Mouse (Mus musculus) limb, embryonic 13.5 days (tissue): ENCODE results near the gene Ccdc42. TPM values are rescaled to one million over a fixed set of nuclear protein-coding genes. Genes with fewer than 3 reads are reported as not detected.

Experiments used
- ATAC-seq: fragments of 200-750 bp; cut with Nextera tagmentation; 2 replicates; pipeline ENCODE4 v1.8.0; 2017; ENCODE audit warnings: low read depth, moderate number of reproducible peaks, moderate TSS enrichment; ENCODE audit not compliant: low FRiP score
- H3K27ac ChIP-seq: fragments of 300-500 bp; sonication (generic); 2 replicates; pipeline ENCODE4 v1.5.1; 2015; ENCODE audit warnings: inconsistent platforms, mild to moderate bottlenecking, moderate library complexity
- H3K27me3 ChIP-seq: fragments of 300-500 bp; sonication (generic); 2 replicates; pipeline ENCODE4 v1.6.1; 2015; ENCODE audit warnings: mild to moderate bottlenecking, inconsistent platforms
- H3K36me3 ChIP-seq: fragments of 300-500 bp; sonication (generic); 2 replicates; pipeline ENCODE4 v1.6.1; 2015; ENCODE audit warnings: inconsistent platforms, mild to moderate bottlenecking, moderate library complexity
- H3K4me1 ChIP-seq: fragments of 300-500 bp; sonication (generic); 2 replicates; pipeline ENCODE4 v1.6.1; 2015; ENCODE audit warnings: inconsistent platforms
- H3K4me2 ChIP-seq: fragments of 300-500 bp; sonication (generic); replicated peaks from 2 replicates; pipeline ENCODE4 v1.6.1; 2015; ENCODE audit warnings: inconsistent platforms, mild to moderate bottlenecking, moderate library complexity
- H3K4me3 ChIP-seq: fragments of 300-500 bp; sonication (generic); 2 replicates; pipeline ENCODE4 v1.5.1; 2015; ENCODE audit warnings: moderate library complexity, mild to moderate bottlenecking, inconsistent platforms
- H3K9ac ChIP-seq: fragments of 300-500 bp; sonication (generic); 2 replicates; pipeline ENCODE4 v1.6.1; 2015; ENCODE audit warnings: mild to moderate bottlenecking, inconsistent platforms
- H3K9me3 ChIP-seq: fragments of 300-500 bp; sonication (generic); 2 replicates; pipeline ENCODE4 v1.6.1; 2016; ENCODE audit warnings: inconsistent platforms
- WGBS: fragments of 180-500 bp; shearing (Covaris S2); methylation state at CpG from one replicate; pipeline ENCODE4 v1.1.7; 2015; 5-methylcytosine and 5-hydroxymethylcytosine counted together
- polyA plus RNA-seq: library from polyadenylated mRNA; unstranded; fragments of >200 nt; fragmentation: Nextera tagmentation; extraction: Ambion mirVana; gene quantifications from 2 replicates; pipeline ENCODE4 v1.2.1, GENCODE M21; 2015

The Ccdc42 gene
- polyA plus RNA-seq, 1 experiment from 2014 or later: 1.1 TPM

- no peak overlapping the region for H3K4me2 ChIP-seq
- H3K4me3 ChIP-seq: no peak overlapping the region
- ATAC-seq: no peak
- no peaks in the 10 kb centered on the region for H3K36me3 ChIP-seq
- peaks cover 24% of the 10 kb centered on the region for H3K4me1 ChIP-seq
- no peaks in the 10 kb centered on the region; the same call in 1 of the 2 replicates for H3K27me3 ChIP-seq
- WGBS: 71% methylated on average over 8 of the region's 8 CpGs
- H3K27ac ChIP-seq: no peak overlapping the region
- no peak overlapping the region for H3K9ac ChIP-seq
- H3K9me3 ChIP-seq: no peaks in the 10 kb centered on the region
Measured at GRCm38 (mm10) chr11:68589055-68589809, 2.4 kb downstream of the Ccdc42 start.

- Histone ChIP-seq H3K4me2 (no peak overlapping the region), H3K9me3 (no peaks in the 10 kb centered on the region), H3K36me3 (no peaks in the 10 kb centered on the region), H3K27me3 (no peaks in the 10 kb centered on the region; the same call in 1 of the 2 replicates), H3K4me3 (no peak overlapping the region), H3K4me1 (peaks cover 21% of the 10 kb centered on the region), H3K9ac (no peak overlapping the region), H3K27ac (no peak overlapping the region)
- no peak for ATAC-seq
- WGBS: 31% methylated on average over 5 of the region's 5 CpGs
Measured at GRCm38 (mm10) chr11:68591708-68592107, 4.9 kb downstream of the Ccdc42 start.

- Histone ChIP-seq H3K4me2 (no peak overlapping the region), H3K4me1 (peaks cover 21% of the 10 kb centered on the region), H3K9ac (no peak overlapping the region), H3K27me3 (no peaks in the 10 kb centered on the region; the same call in 1 of the 2 replicates), H3K36me3 (no peaks in the 10 kb centered on the region), H3K4me3 (no peak overlapping the region), H3K9me3 (no peaks in the 10 kb centered on the region), H3K27ac (no peak overlapping the region)
- no peak for ATAC-seq
- WGBS: 54% methylated on average over 3 of the region's 3 CpGs
Measured at GRCm38 (mm10) chr11:68593247-68593646, 6.4 kb downstream of the Ccdc42 start.

GRCm38 (mm10) chr11:68597912-68598311 lies 11.1 kb downstream of the Ccdc42 start:
- Histone ChIP-seq H3K27me3 (no peaks in the 10 kb centered on the region), H3K4me3 (no peak overlapping the region), H3K9ac (no peak overlapping the region), H3K4me2 (no peak overlapping the region), H3K9me3 (no peaks in the 10 kb centered on the region), H3K4me1 (peaks cover 46% of the 10 kb centered on the region), H3K27ac (no peak overlapping the region), H3K36me3 (no peaks in the 10 kb centered on the region)
- ATAC-seq: no peak
- 87% methylated on average over 2 of the region's 2 CpGs for WGBS

GRCm38 (mm10) chr11:68600551-68601021 lies 13.8 kb downstream of the Ccdc42 start:
- Histone ChIP-seq H3K4me3 (no peak overlapping the region), H3K36me3 (no peaks in the 10 kb centered on the region), H3K27me3 (no peaks in the 10 kb centered on the region), H3K9ac (no peak overlapping the region), H3K4me1 (peaks cover 34% of the 10 kb centered on the region), H3K4me2 (no peak overlapping the region), H3K27ac (peak overlapping the region; percentile 82), H3K9me3 (no peaks in the 10 kb centered on the region)
- WGBS: 7% methylated on average over 6 of the region's 6 CpGs
- 0 out of 2 replicates have a peak, but pooled peaks have one; percentile 41 for ATAC-seq

GRCm38 (mm10) chr11:68601486-68601991 lies 14.7 kb downstream of the Ccdc42 start:
- no peaks in the 10 kb centered on the region for H3K36me3 ChIP-seq
- peak overlapping the region; percentile 82 for H3K27ac ChIP-seq
- peak overlapping the region; percentile 32 for H3K4me2 ChIP-seq
- H3K9me3 ChIP-seq: no peaks in the 10 kb centered on the region
- no peak overlapping the region for H3K4me3 ChIP-seq
- peaks cover 34% of the 10 kb centered on the region for H3K4me1 ChIP-seq
- WGBS: 4% methylated on average over 9 of the region's 9 CpGs
- no peak overlapping the region for H3K9ac ChIP-seq
- H3K27me3 ChIP-seq: no peaks in the 10 kb centered on the region
- peak; percentile 38 for ATAC-seq

- Histone ChIP-seq H3K9me3 (no peaks in the 10 kb centered on the region), H3K27me3 (no peaks in the 10 kb centered on the region), H3K36me3 (no peaks in the 10 kb centered on the region), H3K27ac (peak overlapping the region; percentile 82), H3K4me1 (peaks cover 34% of the 10 kb centered on the region), H3K4me3 (no peak overlapping the region), H3K9ac (no peak overlapping the region), H3K4me2 (peak overlapping the region; percentile 2; the same call in 1 of the 2 replicates)
- WGBS: 8% methylated on average over 6 of the region's 8 CpGs
- peak; percentile 73 for ATAC-seq
Measured at GRCm38 (mm10) chr11:68602200-68602931, 15.5 kb downstream of the Ccdc42 start.

- H3K9ac ChIP-seq: no peak overlapping the region
- no peak overlapping the region for H3K27ac ChIP-seq
- no peak overlapping the region for H3K4me2 ChIP-seq
- H3K4me1 ChIP-seq: peaks cover 14% of the 10 kb centered on the region
- no peak for ATAC-seq
- 81% methylated on average over 2 of the region's 2 CpGs for WGBS
- H3K36me3 ChIP-seq: no peaks in the 10 kb centered on the region
- no peaks in the 10 kb centered on the region for H3K27me3 ChIP-seq
- H3K4me3 ChIP-seq: no peak overlapping the region
- H3K9me3 ChIP-seq: no peaks in the 10 kb centered on the region
Measured at GRCm38 (mm10) chr11:68607046-68607445, 20.2 kb downstream of the Ccdc42 start.

GRCm38 (mm10) chr11:68609910-68610566 lies 23.2 kb downstream of the Ccdc42 start:
- H3K36me3 ChIP-seq: no peaks in the 10 kb centered on the region
- H3K4me3 ChIP-seq: no peak overlapping the region
- WGBS: 46% methylated on average over 9 of the region's 9 CpGs
- no peak overlapping the region for H3K4me2 ChIP-seq
- no peaks in the 10 kb centered on the region for H3K9me3 ChIP-seq
- no peak for ATAC-seq
- no peak overlapping the region for H3K9ac ChIP-seq
- H3K27me3 ChIP-seq: no peaks in the 10 kb centered on the region
- H3K27ac ChIP-seq: no peak overlapping the region
- H3K4me1 ChIP-seq: peaks cover 26% of the 10 kb centered on the region

GRCm38 (mm10) chr11:68610567-68610947 lies 23.7 kb downstream of the Ccdc42 start:
- Histone ChIP-seq H3K9ac (no peak overlapping the region), H3K4me2 (no peak overlapping the region), H3K4me3 (no peak overlapping the region), H3K27me3 (no peaks in the 10 kb centered on the region), H3K9me3 (no peaks in the 10 kb centered on the region), H3K36me3 (no peaks in the 10 kb centered on the region), H3K27ac (no peak overlapping the region), H3K4me1 (peaks cover 26% of the 10 kb centered on the region)
- no peak for ATAC-seq
- WGBS: 91% methylated on average over 8 of the region's 8 CpGs

GRCm38 (mm10) chr11:68613071-68613711 lies 26.4 kb downstream of the Ccdc42 start:
- Histone ChIP-seq H3K9me3 (no peaks in the 10 kb centered on the region), H3K4me1 (peaks cover 26% of the 10 kb centered on the region), H3K27ac (0 out of 2 replicates have a peak overlapping the region, but pooled peaks have one; percentile 22), H3K4me3 (no peak overlapping the region), H3K36me3 (no peaks in the 10 kb centered on the region), H3K9ac (no peak overlapping the region), H3K27me3 (no peaks in the 10 kb centered on the region), H3K4me2 (no peak overlapping the region)
- no peak for ATAC-seq
- WGBS: 20% methylated on average over 5 of the region's 5 CpGs
